Mouse (Mus musculus) bone marrow macrophage, adult 2 months (primary cell): Measurements from ENCODE around the gene Zfp27.

Experiments used
- CTCF ChIP-seq: IDR thresholded peaks from 2 replicates; pipeline ENCODE4 v1.5.1; 2012; ENCODE audit warnings: low read depth, mild to moderate bottlenecking, low read length, moderate library complexity
- POLR2A ChIP-seq: IDR thresholded peaks from 2 replicates; pipeline ENCODE4 v1.6.1; 2012; ENCODE audit warnings: mild to moderate bottlenecking, low read depth, low read length, borderline replicate concordance

GRCm38 (mm10) chr7:29922780-29923179 lies 16.4 kb upstream of the Zfp27 start:
- TF ChIP-seq CTCF = no peak
- TF ChIP-seq POLR2A = no peak
